Mouse (Mus musculus) midbrain, embryonic 15.5 days (tissue): ENCODE measurements around the gene Pcbd2. TPM values are rescaled to one million over a fixed set of nuclear protein-coding genes. Genes with fewer than 3 reads are reported as not detected.

Experiments used
- ATAC-seq: fragments of 200-750 bp; cut with Nextera tagmentation; replicated peaks from 2 replicates; pipeline ENCODE4 v1.8.0; 2017; ENCODE audit warnings: moderate TSS enrichment
- H3K27ac ChIP-seq: fragments of 300-500 bp; sonication (generic); 2 replicates; pipeline ENCODE4 v1.5.1; 2015; ENCODE audit warnings: mild to moderate bottlenecking, inconsistent platforms
- H3K27me3 ChIP-seq: fragments of 300-500 bp; sonication (generic); replicated peaks from 2 replicates; pipeline ENCODE4 v1.6.1; 2015; ENCODE audit warnings: inconsistent platforms
- H3K36me3 ChIP-seq: fragments of 300-500 bp; sonication (generic); replicated peaks from 2 replicates; pipeline ENCODE4 v1.6.1; 2015; ENCODE audit warnings: inconsistent platforms
- H3K4me1 ChIP-seq: fragments of 300-500 bp; sonication (generic); 2 replicates; pipeline ENCODE4 v1.6.1; 2015; ENCODE audit warnings: inconsistent platforms
- H3K4me2 ChIP-seq: fragments of 300-500 bp; sonication (generic); 2 replicates; pipeline ENCODE4 v1.6.1; 2015; ENCODE audit warnings: inconsistent platforms, mild to moderate bottlenecking, moderate library complexity
- H3K4me3 ChIP-seq: fragments of 300-500 bp; sonication (generic); 2 replicates; pipeline ENCODE4 v1.5.1; 2015; ENCODE audit warnings: mild to moderate bottlenecking, inconsistent platforms
- H3K9ac ChIP-seq: fragments of 300-500 bp; sonication (generic); 2 replicates; pipeline ENCODE4 v1.6.1; 2015; ENCODE audit warnings: mild to moderate bottlenecking, inconsistent platforms
- H3K9me3 ChIP-seq: fragments of 300-500 bp; sonication (generic); 2 replicates; pipeline ENCODE4 v1.6.1; 2016; ENCODE audit warnings: inconsistent platforms
- WGBS: fragments of 180-500 bp; shearing (Covaris S2); methylation state at CpG from one replicate; pipeline ENCODE4 v1.1.7; 2015; ENCODE audit warnings: mixed read lengths; 5-methylcytosine and 5-hydroxymethylcytosine counted together
- polyA plus RNA-seq: library from polyadenylated mRNA; unstranded; fragments of >200 nt; fragmentation: Nextera tagmentation; extraction: Ambion mirVana; gene quantifications from 2 replicates; pipeline ENCODE4 v1.2.1, GENCODE M21; 2015

Gene Pcbd2
- polyA plus RNA-seq, 1 experiment from 2014 or later = 17.4 TPM

DNA sequence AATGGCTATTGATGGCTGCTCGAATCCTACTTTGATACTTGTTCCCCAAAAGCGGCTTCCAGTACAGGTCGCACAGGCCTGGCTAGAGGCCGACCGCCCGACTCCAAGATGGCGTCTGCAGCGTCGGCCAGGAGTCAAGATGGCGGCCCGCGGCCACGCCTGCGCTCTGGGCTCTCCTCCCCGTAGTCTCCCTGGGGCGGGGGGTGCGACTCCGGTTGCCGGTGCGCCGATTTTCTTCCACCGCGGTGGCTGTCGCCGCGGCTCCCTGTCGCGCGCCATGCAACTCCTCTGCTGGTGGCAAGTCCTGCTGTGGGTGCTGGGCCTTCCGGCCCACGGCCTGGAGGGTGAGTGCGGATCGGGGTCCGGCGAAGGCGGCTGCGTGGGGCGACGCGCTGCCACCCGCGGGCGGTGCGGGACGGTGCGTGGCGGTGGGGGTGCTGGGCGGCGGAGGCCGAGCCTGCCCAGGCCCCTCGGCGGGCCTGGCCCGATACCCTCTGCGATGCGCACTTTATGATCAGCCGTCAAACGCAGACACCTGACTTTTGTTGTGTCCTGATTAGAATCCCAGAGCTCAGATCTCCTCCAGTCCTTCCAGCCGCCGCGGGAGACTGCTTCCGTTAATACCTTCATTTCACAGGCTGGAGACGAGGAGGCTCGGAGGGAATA lies 12.5 kb upstream of the Pcbd2 start, which contains the start of gene Txndc15:
Txndc15 (plus strand) TSS at position 150 of the 666 bp plus-strand sequence.
- under 1% methylated on average over 63 of the region's 63 CpGs for WGBS
- Histone ChIP-seq H3K4me1 (peaks cover 24% of the 10 kb centered on the region), H3K27me3 (no peaks in the 10 kb centered on the region), H3K4me2 (peak within 1 kb of the TSS; percentile 73), H3K27ac (peak within 1 kb of the TSS; percentile 97), H3K36me3 (peaks cover 18% of the 10 kb centered on the region), H3K9ac (peak within 1 kb of the TSS; percentile 97), H3K9me3 (no peaks in the 10 kb centered on the region), H3K4me3 (peak within 1 kb of the TSS; percentile 91)
- ATAC-seq = peak; percentile 95

DNA sequence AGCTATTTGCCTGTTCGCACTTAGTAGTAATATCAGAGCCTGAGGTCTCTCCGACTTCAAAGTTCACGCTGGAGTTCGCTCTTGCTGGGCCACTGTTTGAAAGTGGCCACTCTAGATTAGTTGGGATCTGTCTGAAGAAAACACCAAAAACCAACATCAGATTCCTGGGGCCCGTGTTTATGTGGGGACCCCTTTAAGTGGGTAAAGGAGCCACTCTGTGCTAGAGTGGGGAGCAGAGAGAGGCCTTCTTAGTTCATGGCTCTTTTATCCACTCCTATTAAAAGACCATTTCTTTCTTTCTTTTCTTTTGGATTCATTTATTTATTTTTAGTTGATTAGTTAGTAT lies 12.0 kb upstream of the Pcbd2 start:
- H3K27me3 ChIP-seq = no peaks in the 10 kb centered on the region
- H3K4me2 ChIP-seq = peak overlapping the region; percentile 73
- no peak for ATAC-seq
- peak overlapping the region; percentile 97 for H3K9ac ChIP-seq
- H3K4me3 ChIP-seq = peak overlapping the region; percentile 91
- H3K4me1 ChIP-seq = peaks cover 24% of the 10 kb centered on the region
- WGBS = 8% methylated on average over 5 of the region's 5 CpGs
- H3K27ac ChIP-seq = peak overlapping the region; percentile 97
- no peaks in the 10 kb centered on the region for H3K9me3 ChIP-seq
- peaks cover 19% of the 10 kb centered on the region for H3K36me3 ChIP-seq

DNA sequence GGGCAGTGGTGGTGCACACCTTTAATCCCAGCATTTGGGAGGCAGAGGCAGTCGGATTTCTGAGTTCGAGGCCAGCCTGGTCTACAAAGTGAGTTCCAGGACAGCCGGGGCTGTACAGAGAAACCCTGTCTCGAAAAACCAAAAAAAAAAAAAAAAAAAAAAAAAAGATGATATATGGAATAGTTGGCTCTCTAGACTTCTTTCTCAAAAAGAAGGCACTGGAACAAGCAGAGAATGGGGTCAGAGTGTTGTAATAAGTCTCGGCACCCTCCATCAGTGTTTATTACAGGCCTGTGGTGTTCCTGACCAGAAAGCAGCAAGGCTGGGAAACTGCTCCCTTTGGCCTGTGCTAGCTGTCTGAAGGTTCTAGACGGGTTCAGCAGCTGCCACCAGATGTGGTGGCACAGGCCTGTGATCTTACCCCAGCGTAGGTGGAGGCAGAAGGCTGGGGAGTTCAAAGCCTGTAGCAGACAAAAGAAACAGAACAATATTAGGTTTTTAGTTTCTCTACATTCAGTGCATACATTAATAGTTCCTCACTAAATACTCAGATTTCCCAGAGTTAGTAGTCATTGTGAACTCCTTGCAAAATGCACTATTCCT lies 11.2 kb upstream of the Pcbd2 start:
- ATAC-seq = no peak
- WGBS = 85% methylated on average over 7 of the region's 7 CpGs
- no peaks in the 10 kb centered on the region for H3K9me3 ChIP-seq
- no peaks in the 10 kb centered on the region for H3K27me3 ChIP-seq
- peaks cover 19% of the 10 kb centered on the region for H3K36me3 ChIP-seq
- H3K4me3 ChIP-seq = peak overlapping the region; percentile 91
- H3K4me2 ChIP-seq = peak overlapping the region; percentile 73
- H3K9ac ChIP-seq = 0 out of 2 replicates have a peak overlapping the region, but pooled peaks have one; percentile 29
- H3K27ac ChIP-seq = no peak overlapping the region
- peaks cover 24% of the 10 kb centered on the region for H3K4me1 ChIP-seq

DNA sequence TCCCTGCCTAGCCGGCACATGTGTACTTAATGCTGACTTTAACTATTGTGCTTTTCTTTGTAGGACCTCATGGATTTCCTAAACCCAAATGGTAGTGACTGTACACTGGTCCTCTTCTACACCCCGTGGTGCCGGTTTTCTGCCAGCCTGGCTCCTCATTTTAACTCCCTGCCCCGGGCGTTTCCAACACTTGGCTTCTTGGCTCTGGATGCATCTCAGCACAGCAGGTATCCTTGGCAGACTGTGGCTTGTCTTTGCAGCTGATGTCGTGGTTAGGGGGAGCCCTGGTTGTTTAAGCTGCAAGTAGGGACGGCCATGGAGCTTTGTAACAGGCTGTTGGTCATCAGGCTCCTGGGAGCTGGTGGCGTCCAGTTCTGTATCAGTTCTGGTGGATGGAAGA lies 5.7 kb upstream of the Pcbd2 start:
- Histone ChIP-seq H3K36me3 (peaks cover 33% of the 10 kb centered on the region), H3K27me3 (no peaks in the 10 kb centered on the region), H3K27ac (no peak overlapping the region), H3K4me1 (peaks cover 10% of the 10 kb centered on the region), H3K4me2 (no peak overlapping the region), H3K9ac (no peak overlapping the region), H3K4me3 (no peak overlapping the region), H3K9me3 (no peaks in the 10 kb centered on the region)
- no peak for ATAC-seq
- 75% methylated on average over 8 of the region's 8 CpGs for WGBS

DNA sequence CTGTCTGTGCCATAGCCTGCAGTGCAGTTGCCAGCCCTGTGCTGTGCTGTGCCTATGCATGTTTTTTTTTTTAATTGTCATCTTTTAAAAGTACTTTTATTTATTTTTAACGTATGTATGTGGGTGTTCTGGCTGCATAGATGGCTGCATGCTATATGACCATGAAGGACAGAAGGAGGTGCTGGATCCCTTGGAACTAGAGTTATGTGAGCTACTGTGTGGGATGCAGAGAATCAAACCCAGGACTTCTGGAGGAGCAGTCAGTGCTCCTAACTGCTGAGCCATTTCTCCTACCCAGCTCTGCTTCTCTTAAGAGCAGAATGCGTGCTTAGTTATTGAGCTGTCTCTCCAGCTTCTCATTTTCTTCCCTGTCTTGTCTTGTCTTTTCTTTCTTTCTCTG lies 5.2 kb upstream of the Pcbd2 start:
- WGBS = 98% methylated on average over 2 of the region's 2 CpGs
- peaks cover 33% of the 10 kb centered on the region for H3K36me3 ChIP-seq
- H3K4me2 ChIP-seq = no peak overlapping the region
- ATAC-seq = no peak
- no peaks in the 10 kb centered on the region for H3K27me3 ChIP-seq
- H3K4me1 ChIP-seq = peaks cover 9% of the 10 kb centered on the region; the same call in 1 of the 2 replicates
- H3K9me3 ChIP-seq = no peaks in the 10 kb centered on the region
- no peak overlapping the region for H3K9ac ChIP-seq
- no peak overlapping the region for H3K27ac ChIP-seq
- no peak overlapping the region for H3K4me3 ChIP-seq

DNA sequence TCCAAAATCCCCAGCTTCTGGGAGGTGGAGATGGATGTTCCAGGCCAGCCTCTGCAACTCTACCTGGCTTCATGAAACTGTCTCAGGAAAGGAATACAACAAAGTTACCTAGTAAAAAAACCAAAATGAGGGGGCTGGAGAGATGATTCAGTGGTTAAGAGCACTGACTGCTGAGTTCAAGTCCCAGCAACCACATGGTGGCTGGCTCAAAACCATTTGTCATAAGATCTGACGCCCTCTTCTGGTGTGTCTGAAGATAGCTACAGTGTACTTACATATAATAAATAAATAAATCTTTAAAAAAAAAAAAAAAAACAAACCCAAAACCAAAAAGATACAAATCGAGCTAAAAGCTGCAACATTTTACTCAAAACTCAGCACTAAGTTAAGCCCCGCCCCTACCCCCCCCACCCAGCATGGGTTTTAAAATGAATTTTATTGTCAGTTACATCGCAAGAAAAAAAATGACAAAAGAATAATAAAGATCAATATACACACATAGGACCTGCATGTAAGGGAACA lies 509 bp upstream of the Pcbd2 start:
- Histone ChIP-seq H3K9ac (peak overlapping the region; percentile 79), H3K27me3 (no peaks in the 10 kb centered on the region), H3K4me1 (0 out of 2 replicates have a peak, but pooled peaks cover 3% of the 10 kb centered on the region), H3K9me3 (no peaks in the 10 kb centered on the region), H3K27ac (peak overlapping the region; percentile 95), H3K36me3 (peaks cover 14% of the 10 kb centered on the region), H3K4me3 (peak overlapping the region; percentile 55), H3K4me2 (peak overlapping the region; percentile 74)
- no peak for ATAC-seq
- WGBS = 5% methylated on average over 4 of the region's 4 CpGs

DNA sequence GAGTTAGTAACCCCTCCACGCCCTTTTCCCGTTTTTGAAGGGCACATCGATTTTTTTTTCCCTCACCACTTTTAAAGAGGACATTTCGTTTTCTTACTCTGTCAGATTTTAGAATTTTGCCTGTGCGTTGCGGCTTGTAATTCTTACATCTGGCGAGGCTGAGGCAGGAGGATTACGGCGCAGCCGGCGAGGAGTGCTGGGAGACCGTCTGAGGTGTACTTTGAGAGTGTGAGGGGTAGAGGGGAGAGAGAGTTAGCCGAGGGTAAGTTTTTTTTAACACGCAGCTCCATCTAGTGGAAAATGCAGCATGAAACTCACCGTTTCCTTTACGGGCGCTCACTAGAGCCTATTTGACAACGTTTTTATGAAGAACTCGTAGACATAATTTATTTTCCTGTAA lies 671 bp downstream of the Pcbd2 start:
- H3K36me3 ChIP-seq = peaks cover 14% of the 10 kb centered on the region
- peak overlapping the region; percentile 79; the same call in 1 of the 2 replicates for H3K9ac ChIP-seq
- no peaks in the 10 kb centered on the region for H3K9me3 ChIP-seq
- WGBS = 3% methylated on average over 19 of the region's 19 CpGs
- 0 out of 2 replicates have a peak, but pooled peaks cover 3% of the 10 kb centered on the region for H3K4me1 ChIP-seq
- peak overlapping the region; percentile 95 for H3K27ac ChIP-seq
- H3K4me3 ChIP-seq = peak overlapping the region; percentile 55
- H3K4me2 ChIP-seq = peak overlapping the region; percentile 74
- ATAC-seq = peak; percentile 74
- H3K27me3 ChIP-seq = no peaks in the 10 kb centered on the region

DNA sequence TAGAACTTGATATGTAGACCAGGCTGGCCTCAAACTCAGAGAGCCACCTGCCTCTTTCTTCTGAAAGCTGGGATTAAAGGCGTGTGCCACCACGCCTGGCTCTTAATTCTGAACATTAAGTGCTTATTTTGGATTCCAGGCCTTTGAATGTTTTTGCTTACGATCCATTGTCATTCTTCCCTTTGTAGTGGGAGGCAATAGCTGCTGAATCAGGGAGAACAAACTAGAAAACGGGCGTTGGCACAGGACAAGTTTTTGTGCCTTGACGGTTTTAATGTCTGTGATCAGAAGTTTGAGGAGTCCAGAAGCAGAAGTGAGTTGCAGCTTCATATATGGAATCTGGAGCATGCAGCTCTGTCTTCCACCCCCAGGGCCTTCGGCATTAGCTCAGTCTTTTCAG lies 3.5 kb downstream of the Pcbd2 start:
- Histone ChIP-seq H3K9ac (no peak overlapping the region), H3K4me2 (no peak overlapping the region), H3K27me3 (no peaks in the 10 kb centered on the region), H3K36me3 (peaks cover 5% of the 10 kb centered on the region), H3K4me1 (0 out of 2 replicates have a peak, but pooled peaks cover 3% of the 10 kb centered on the region), H3K27ac (no peak overlapping the region), H3K4me3 (no peak overlapping the region), H3K9me3 (no peaks in the 10 kb centered on the region)
- WGBS = 85% methylated on average over 7 of the region's 7 CpGs
- ATAC-seq = no peak

DNA sequence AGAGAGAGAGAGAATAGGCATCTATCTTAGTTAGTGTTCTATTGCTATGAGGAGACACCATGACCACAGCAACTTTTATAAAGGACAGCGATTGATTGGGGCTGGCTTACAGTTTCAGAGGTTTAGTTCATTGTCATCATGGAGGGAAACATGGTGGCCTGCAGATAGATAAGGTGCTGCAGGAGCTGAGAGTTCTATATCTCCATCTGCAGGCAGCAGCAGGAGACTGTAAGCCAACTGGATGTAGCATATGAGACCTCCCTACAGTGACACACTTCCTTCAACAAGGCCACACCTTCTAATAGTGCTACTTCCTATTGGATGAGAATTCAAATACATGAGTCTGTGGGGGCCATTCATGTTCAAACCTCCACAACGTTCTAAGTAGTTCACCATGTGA lies 5.0 kb downstream of the Pcbd2 start:
- H3K4me2 ChIP-seq = no peak overlapping the region
- H3K27me3 ChIP-seq = no peaks in the 10 kb centered on the region
- no peaks in the 10 kb centered on the region for H3K9me3 ChIP-seq
- no peak for ATAC-seq
- H3K9ac ChIP-seq = no peak overlapping the region
- H3K36me3 ChIP-seq = no peaks in the 10 kb centered on the region
- no peak overlapping the region for H3K27ac ChIP-seq
- WGBS = 87% methylated on average over 2 of the region's 2 CpGs
- 0 out of 2 replicates have a peak, but pooled peaks cover 3% of the 10 kb centered on the region for H3K4me1 ChIP-seq
- no peak overlapping the region for H3K4me3 ChIP-seq

DNA sequence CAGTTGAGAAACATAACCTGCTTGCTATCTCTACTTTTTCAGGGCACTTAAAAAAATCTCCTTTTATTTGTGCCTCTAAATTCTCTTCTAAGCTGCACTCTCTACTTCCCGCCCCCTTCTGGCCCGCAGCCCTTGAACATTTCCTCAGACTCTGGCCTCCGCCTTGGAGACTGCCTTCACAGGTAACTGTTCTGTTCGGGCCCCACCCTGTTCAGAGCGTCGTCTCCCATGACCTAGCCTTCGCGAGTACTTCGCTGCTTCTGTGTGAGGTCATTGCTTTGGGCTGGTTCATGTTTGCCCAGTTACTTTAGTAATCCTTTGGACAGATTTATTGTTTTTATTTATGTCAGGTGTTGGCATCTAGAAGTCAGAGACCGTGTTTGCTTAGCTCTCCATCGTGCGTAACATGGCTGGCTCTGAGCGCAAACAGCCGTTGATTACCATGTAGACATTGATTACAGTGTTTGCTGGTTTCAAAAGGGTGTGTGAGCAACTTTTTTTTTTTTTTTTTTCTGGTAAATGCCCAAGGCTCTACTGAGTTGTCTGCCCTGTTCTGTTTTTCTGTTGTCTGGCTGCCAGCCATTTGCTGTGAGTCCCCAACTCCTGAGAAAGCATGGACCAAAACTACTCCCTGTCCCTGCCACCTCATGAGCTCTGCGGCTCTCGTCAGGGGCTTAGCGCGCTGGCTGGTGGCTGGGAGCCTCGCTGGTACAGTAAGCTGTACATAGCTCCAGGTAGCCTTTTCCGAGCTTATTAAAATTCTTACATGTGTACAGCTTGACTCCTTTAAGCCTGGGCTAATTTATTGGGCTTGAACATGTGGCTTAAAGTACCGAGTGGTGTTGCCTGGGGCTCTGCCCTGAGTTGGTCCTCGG lies 6.7 kb downstream of the Pcbd2 start:
- Histone ChIP-seq H3K27me3 (no peaks in the 10 kb centered on the region), H3K9ac (no peak overlapping the region), H3K9me3 (no peaks in the 10 kb centered on the region), H3K4me3 (no peak overlapping the region), H3K27ac (no peak overlapping the region), H3K4me2 (no peak overlapping the region), H3K36me3 (no peaks in the 10 kb centered on the region), H3K4me1 (no peaks in the 10 kb centered on the region)
- WGBS = 86% methylated on average over 22 of the region's 22 CpGs
- ATAC-seq = no peak

DNA sequence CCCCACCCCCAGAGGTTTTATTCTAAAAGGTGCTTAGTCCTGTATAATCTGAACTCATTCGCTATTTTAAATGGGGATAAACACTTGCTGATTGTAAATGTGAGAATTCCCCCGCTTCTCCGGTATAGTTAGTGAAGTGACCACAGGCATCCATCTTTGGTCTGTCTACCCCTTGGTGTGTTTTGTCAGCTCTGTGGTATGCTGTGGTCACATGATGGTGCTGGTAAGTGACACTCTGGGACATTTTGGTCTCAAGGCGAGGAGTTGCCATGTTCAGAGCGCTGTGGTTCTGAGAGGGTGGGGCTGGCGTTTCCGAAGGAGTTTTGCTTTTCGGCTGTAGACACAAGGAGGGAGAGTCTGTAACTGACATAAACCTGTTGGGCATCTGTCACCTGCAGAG lies 10.7 kb downstream of the Pcbd2 start:
- no peaks in the 10 kb centered on the region for H3K36me3 ChIP-seq
- H3K4me1 ChIP-seq = no peaks in the 10 kb centered on the region
- H3K4me3 ChIP-seq = no peak overlapping the region
- no peak overlapping the region for H3K9ac ChIP-seq
- no peak overlapping the region for H3K4me2 ChIP-seq
- no peaks in the 10 kb centered on the region for H3K27me3 ChIP-seq
- WGBS = 91% methylated on average over 8 of the region's 8 CpGs
- no peak for ATAC-seq
- no peak overlapping the region for H3K27ac ChIP-seq
- no peaks in the 10 kb centered on the region for H3K9me3 ChIP-seq

DNA sequence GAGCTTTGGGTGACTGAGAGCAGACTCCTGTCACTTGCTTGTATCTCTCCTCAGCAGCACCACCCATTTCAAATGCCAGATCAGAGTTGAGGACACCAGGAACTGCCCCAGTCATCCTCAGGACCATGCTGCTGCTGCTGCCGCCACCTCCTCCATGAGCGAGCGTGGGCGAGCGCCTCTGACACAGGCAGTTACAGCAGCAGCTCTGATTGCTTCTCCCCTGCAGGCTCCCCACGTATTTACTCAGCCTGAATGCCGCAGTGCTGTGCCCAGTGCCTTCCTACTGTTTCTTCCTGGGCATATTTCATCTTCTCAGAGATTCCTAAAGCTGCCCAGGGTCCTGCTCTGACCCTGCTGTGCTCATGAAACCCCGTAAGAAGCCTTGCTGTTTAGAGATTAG lies 15.1 kb downstream of the Pcbd2 start:
- H3K4me3 ChIP-seq = no peak overlapping the region
- no peak overlapping the region for H3K27ac ChIP-seq
- WGBS = 72% methylated on average over 8 of the region's 8 CpGs
- no peak overlapping the region for H3K9ac ChIP-seq
- no peak for ATAC-seq
- no peak overlapping the region for H3K4me2 ChIP-seq
- H3K27me3 ChIP-seq = no peaks in the 10 kb centered on the region
- H3K9me3 ChIP-seq = no peaks in the 10 kb centered on the region
- no peaks in the 10 kb centered on the region for H3K4me1 ChIP-seq
- H3K36me3 ChIP-seq = no peaks in the 10 kb centered on the region
